Mouse (Mus musculus) embryonic facial prominence, embryonic 14.5 days (tissue): Measurements from ENCODE around the gene Krt9. TPM values are rescaled to one million over a fixed set of nuclear protein-coding genes. Genes with fewer than 3 reads are reported as not detected.

Experiments used
- ATAC-seq: fragments of 200-750 bp; cut with Nextera tagmentation; 2 replicates; pipeline ENCODE4 v1.8.0; 2017; ENCODE audit warnings: low read depth, moderate number of reproducible peaks, moderate TSS enrichment
- DNase-seq: peaks from one replicate; pipeline ENCODE4 v3.0.0-alpha.2; 2015; ENCODE audit warnings: low spot score
- H3K27ac ChIP-seq: fragments of 300-500 bp; sonication (generic); replicated peaks from 2 replicates; pipeline ENCODE4 v1.5.1; 2014; ENCODE audit warnings: low read depth, mild to moderate bottlenecking, low read length, moderate library complexity
- H3K27me3 ChIP-seq: fragments of 300-500 bp; sonication (generic); replicated peaks from 2 replicates; pipeline ENCODE4 v1.6.1; 2014; ENCODE audit warnings: low read length; ENCODE audit not compliant: control insufficient read depth, insufficient read depth
- H3K36me3 ChIP-seq: fragments of 300-500 bp; sonication (generic); 2 replicates; pipeline ENCODE4 v1.6.1; 2014; ENCODE audit warnings: low read length, mixed read lengths; ENCODE audit not compliant: control insufficient read depth, insufficient read depth
- H3K4me1 ChIP-seq: fragments of 300-500 bp; sonication (generic); 2 replicates; pipeline ENCODE4 v1.6.1; 2014; ENCODE audit warnings: antibody characterized with exemption, low read length; ENCODE audit not compliant: control insufficient read depth, insufficient read depth
- H3K4me2 ChIP-seq: fragments of 300-500 bp; sonication (generic); 2 replicates; pipeline ENCODE4 v1.6.1; 2014; ENCODE audit warnings: low read depth, mild to moderate bottlenecking, low read length, moderate library complexity, mixed read lengths
- H3K4me3 ChIP-seq: fragments of 300-500 bp; sonication (generic); 2 replicates; pipeline ENCODE4 v1.5.1; 2014; ENCODE audit warnings: low read depth, mild to moderate bottlenecking, low read length
- H3K9ac ChIP-seq: fragments of 300-500 bp; sonication (generic); 2 replicates; pipeline ENCODE4 v1.6.1; 2014; ENCODE audit warnings: low read depth, mild to moderate bottlenecking, low read length, moderate library complexity, mixed read lengths
- H3K9me3 ChIP-seq: fragments of 300-500 bp; sonication (generic); 2 replicates; pipeline ENCODE4 v1.6.1; 2016; ENCODE audit warnings: low read length; ENCODE audit not compliant: control insufficient read depth
- WGBS: fragments of 180-500 bp; shearing (Covaris S2); extraction: QIAGEN DNeasy Blood & Tissue Kit; methylation state at CpG from one replicate; pipeline ENCODE4 v1.1.7; 2014; 5-methylcytosine and 5-hydroxymethylcytosine counted together
- polyA plus RNA-seq: library from polyadenylated mRNA; unstranded; fragments of >200 nt; fragmentation: Nextera tagmentation; extraction: Ambion mirVana; gene quantifications from 2 replicates; pipeline ENCODE4 v1.2.1, GENCODE M21; 2014

Gene Krt9
- polyA plus RNA-seq, 1 experiment from 2014 or later, result not detected

DNA sequence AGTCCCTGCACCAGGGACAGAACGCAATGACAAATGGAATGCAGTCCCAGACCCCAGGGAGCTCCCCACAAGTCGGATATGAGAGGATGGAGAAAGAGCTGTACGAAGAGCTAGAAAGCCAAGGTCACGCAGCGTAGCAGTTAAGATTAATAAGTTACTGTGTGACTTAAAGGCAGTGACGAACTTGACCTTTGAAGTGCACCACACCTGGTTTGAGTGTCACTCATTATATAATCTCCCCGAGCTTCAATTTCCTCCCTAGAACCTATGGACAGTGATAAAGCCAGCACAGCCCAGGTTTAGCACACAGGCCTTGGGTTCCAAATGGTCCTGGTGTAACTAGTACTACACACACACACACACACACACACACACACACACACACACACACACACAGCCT, 28.7 kb downstream of the Krt9 start:
- H3K27me3 ChIP-seq, result no peaks in the 10 kb centered on the region
- no peak overlapping the region for H3K27ac ChIP-seq
- 49% methylated on average over 7 of the region's 7 CpGs for WGBS
- H3K4me2 ChIP-seq, result no peak overlapping the region
- DNase-seq (no peak), ATAC-seq (no peak)
- H3K36me3 ChIP-seq, result no peaks in the 10 kb centered on the region
- no peak overlapping the region for H3K4me3 ChIP-seq
- H3K9me3 ChIP-seq, result no peaks in the 10 kb centered on the region
- no peak overlapping the region for H3K9ac ChIP-seq
- no peaks in the 10 kb centered on the region; the same call in 1 of the 2 replicates for H3K4me1 ChIP-seq

DNA sequence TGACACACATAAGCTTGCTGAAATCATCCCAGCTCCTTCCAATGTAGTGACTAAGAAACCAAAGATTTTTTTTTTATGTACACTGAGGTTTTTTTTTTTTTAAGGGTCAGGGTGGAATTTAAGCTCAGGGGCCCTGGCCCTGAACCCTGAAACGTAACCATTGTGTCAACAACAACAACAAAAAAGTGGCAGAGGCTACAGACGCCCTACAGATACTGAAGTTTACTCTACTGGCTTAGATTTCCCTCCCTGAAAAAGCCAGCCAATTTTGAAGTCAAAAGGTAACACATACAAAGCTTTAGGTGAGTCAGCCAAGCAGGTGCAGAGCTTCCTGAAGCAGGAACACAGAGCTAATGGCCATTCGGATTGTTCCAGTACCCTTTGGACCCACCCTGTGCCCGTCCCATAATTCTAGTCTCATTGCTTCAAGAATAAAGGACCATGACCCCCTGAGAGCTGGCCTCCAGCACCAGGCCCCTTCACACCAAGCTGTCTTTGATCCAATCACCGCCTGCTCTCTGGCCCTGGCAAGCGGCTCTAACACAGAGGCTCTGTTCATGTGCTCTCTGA, 35.1 kb downstream of the Krt9 start:
- DNase-seq (no peak), ATAC-seq (no peak)
- no peak overlapping the region for H3K27ac ChIP-seq
- peaks cover 6% of the 10 kb centered on the region; the same call in 1 of the 2 replicates for H3K4me1 ChIP-seq
- H3K4me3 ChIP-seq, result no peak overlapping the region
- 58% methylated on average over 6 of the region's 6 CpGs for WGBS
- no peaks in the 10 kb centered on the region for H3K27me3 ChIP-seq
- no peaks in the 10 kb centered on the region for H3K9me3 ChIP-seq
- no peak overlapping the region for H3K9ac ChIP-seq
- no peak overlapping the region for H3K4me2 ChIP-seq
- no peaks in the 10 kb centered on the region for H3K36me3 ChIP-seq

DNA sequence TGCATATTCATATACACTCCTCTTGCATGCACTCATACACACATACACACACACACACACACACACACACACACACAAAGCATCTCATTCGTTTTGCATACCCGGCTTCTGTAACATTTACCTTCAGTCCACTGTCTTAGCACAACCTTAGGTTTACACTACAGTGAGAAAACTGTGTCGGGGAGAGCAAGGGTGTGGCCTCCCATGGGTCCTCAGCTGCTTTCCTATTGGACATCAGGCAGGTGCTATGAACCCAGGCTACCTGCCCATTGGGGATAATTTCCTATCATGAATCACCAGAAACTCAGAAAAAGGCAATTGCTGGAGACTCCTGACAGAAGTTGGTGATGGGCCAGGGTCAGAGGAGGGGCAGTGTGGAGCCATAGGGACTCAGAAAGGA, 35.7 kb downstream of the Krt9 start:
- H3K9ac ChIP-seq, result no peak overlapping the region
- H3K27ac ChIP-seq, result no peak overlapping the region
- H3K36me3 ChIP-seq, result no peaks in the 10 kb centered on the region
- H3K27me3 ChIP-seq, result no peaks in the 10 kb centered on the region
- 78% methylated on average over 3 of the region's 3 CpGs for WGBS
- peaks cover 6% of the 10 kb centered on the region; the same call in 1 of the 2 replicates for H3K4me1 ChIP-seq
- H3K9me3 ChIP-seq, result no peaks in the 10 kb centered on the region
- ATAC-seq (no peak), DNase-seq (no peak)
- no peak overlapping the region for H3K4me2 ChIP-seq
- H3K4me3 ChIP-seq, result no peak overlapping the region

DNA sequence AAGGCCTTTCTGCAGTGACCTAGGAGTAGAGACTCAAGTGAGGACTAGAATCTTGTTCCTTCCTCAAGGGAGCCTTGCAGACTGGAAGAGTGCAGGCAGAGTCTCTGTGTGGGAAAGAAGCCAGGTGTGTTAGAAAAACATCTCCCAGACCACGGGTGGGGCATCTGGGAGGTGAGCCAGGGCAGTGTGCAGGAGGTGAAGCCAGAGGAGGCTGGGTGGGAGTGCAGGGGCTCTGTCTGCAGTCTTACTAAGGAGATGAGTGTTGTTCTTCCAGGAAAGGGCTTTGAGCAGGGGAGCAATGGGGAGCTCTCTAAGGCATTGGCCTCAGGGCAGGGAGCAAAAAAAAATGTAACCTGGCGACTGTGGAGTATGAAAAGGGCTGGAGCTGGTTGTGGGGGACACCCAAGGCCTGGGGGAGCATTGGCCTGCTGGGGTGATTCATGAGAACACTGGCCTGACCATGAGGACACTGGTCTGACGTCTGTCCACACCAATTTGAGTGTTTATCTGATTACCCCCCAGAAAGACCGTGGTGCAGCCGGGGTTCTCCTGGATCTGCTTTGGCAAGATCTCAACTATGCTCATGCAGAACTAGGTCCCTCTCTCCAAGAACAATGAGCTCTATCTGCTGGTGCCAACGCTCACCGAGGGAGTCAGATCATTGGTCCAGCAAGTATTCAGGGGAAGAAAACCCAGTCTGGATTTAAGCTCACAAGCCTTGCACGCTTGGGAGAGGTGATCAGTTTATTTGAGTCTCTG, 37.4 kb downstream of the Krt9 start:
- Histone ChIP-seq H3K27me3 (no peaks in the 10 kb centered on the region), H3K4me2 (no peak overlapping the region), H3K4me1 (peaks cover 6% of the 10 kb centered on the region; the same call in 1 of the 2 replicates), H3K36me3 (no peaks in the 10 kb centered on the region), H3K4me3 (no peak overlapping the region), H3K9me3 (no peaks in the 10 kb centered on the region), H3K9ac (no peak overlapping the region), H3K27ac (no peak overlapping the region)
- DNase-seq, result peak; percentile 46
- ATAC-seq, result no peak
- 47% methylated on average over 7 of the region's 8 CpGs for WGBS

DNA sequence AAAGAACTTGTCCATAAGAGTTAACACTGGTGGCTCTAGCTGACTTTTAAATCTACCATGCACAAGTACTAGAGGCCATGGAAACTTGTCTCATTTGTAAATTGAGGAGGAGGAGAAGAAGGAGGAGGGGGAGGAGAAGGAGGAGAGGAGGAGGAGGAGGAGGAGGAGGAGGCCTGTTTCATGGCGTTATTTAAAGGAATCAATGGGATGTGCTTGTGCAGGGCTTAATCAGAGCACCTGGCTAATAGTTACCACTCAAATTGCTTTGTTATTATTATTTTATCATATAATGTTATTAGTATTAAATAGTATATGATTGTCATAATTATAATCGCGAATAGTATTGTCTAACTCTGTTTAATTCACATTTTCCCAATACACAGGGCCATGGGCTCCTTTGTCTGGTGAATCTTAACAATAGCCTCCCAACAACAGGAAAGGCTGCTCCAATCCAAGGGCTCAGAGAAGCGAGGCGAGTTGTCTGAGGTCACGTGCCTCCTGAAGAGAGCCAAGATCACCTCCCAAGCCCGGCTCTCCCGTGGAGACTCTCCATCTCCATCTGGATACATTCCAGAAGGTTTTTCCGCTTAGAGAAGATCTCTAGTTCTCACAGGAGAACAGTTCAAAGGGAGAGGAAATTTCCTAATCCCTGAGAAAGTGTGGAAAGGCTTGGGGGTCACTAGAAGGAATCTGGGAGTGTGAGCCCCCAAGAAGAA, 44.3 kb downstream of the Krt9 start, which contains the start of gene Krt19:
TSS of gene Krt19 (minus strand) at position 51 of the 716 bp plus-strand sequence.
- Histone ChIP-seq H3K9ac (no peak within 1 kb of the TSS), H3K9me3 (no peaks in the 10 kb centered on the region), H3K27ac (no peak within 1 kb of the TSS), H3K27me3 (peaks cover 29% of the 10 kb centered on the region), H3K4me3 (no peak within 1 kb of the TSS), H3K4me2 (no peak within 1 kb of the TSS), H3K36me3 (no peaks in the 10 kb centered on the region), H3K4me1 (0 out of 2 replicates have a peak, but pooled peaks cover 4% of the 10 kb centered on the region)
- WGBS, result 49% methylated on average over 9 of the region's 9 CpGs
- no peak for ATAC-seq
- no peak for DNase-seq

DNA sequence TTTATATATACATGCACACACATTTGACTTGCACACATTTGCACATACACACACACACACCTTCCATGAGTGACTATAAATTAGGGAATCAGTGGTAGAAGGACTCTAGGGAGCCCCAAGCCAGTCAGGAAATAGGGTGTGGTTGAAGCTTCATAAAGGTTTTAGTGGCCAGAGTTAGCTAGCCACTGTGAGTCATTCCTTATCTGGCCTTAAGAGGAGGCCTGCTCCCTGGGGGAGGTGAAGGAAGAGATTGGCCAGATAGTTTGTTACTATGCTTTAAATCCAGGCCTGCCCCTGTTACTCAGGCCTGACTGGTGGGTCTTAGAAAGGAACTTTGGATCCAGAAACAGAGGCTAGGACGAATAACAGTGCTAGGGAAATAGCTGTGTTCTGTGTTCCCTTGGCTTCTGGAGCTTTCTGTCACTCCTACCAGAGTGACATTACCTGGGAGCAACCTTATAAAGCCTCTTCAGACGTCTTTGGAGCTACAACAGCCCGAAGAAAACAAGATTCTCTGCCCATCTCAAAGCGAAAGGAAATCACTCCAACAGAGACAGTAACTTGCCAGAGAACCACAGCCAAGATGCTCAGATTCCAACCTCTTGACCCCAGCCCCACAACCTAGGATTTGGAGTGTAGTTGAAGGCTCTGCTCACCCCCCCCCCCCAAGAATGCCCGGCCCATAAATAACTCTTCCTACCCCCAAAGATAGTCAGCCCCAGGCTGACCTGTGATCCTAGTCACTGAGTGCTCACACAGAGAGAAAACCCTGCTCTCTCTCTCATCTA, 45.3 kb downstream of the Krt9 start:
- H3K27ac ChIP-seq, result no peak overlapping the region
- H3K9me3 ChIP-seq, result no peaks in the 10 kb centered on the region
- no peak overlapping the region for H3K4me2 ChIP-seq
- H3K36me3 ChIP-seq, result no peaks in the 10 kb centered on the region
- H3K4me3 ChIP-seq, result no peak overlapping the region
- H3K9ac ChIP-seq, result no peak overlapping the region
- 0 out of 2 replicates have a peak, but pooled peaks cover 4% of the 10 kb centered on the region for H3K4me1 ChIP-seq
- H3K27me3 ChIP-seq, result peaks cover 29% of the 10 kb centered on the region
- DNase-seq (no peak), ATAC-seq (no peak)
- WGBS, result 63% methylated on average over 5 of the region's 5 CpGs

DNA sequence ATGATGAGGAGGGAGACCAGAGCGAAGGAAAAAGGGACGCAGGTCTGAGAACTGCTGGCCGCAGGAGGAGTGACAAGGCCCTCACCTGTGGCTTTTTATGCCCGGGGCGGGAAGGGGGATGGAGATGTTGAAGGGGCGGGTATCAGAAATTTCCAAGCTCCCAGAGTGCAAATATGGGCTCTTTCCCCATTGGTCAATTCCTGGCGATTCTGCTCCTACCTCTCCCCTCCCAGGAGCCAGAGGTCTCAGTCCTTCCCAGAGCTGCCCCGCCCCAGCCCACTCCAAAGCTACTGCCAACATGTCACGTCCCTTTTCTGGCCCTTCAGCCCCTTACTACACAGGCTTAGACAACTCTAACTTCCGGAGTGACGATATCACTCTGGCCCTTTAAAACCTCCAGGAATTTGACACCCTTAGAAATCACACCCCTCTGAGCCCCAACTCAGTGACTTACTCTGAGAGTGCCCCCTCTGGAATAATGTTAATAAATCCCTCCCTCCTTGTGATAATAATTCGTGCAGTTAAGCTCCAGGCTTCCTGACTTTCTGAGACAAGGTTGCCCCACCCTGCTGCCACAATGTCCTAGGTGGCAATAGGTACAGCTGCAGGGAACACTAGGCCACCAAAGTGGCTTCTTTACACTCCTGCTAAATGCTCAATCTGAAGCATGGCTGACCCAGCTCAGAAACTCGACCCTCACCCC, 47.0 kb downstream of the Krt9 start:
- 3% methylated on average over 11 of the region's 13 CpGs for WGBS
- peaks cover 29% of the 10 kb centered on the region for H3K27me3 ChIP-seq
- no peaks in the 10 kb centered on the region for H3K36me3 ChIP-seq
- no peaks in the 10 kb centered on the region for H3K9me3 ChIP-seq
- 0 out of 2 replicates have a peak, but pooled peaks cover 4% of the 10 kb centered on the region for H3K4me1 ChIP-seq
- DNase-seq (peak; percentile 47), ATAC-seq (no peak)
- H3K9ac ChIP-seq, result peak overlapping the region; percentile 17
- H3K4me2 ChIP-seq, result peak overlapping the region; percentile 52
- peak overlapping the region; percentile 27 for H3K4me3 ChIP-seq
- H3K27ac ChIP-seq, result no peak overlapping the region
